Mouse (Mus musculus) kidney, postnatal 10 days (tissue): Measurements from ENCODE around the gene Gm8947.

ENCODE experiments used
- DNase-seq: peaks from one replicate; pipeline ENCODE4 v3.0.0; 2021; ENCODE audit warnings: mixed read lengths

The Gm8947 gene

GRCm38 (mm10) chr1:151228320-151228989 is 36.3 kb downstream of the Gm8947 start:
- no peak for DNase-seq

GRCm38 (mm10) chr1:151232346-151232745 is 40.2 kb downstream of the Gm8947 start:
- no peak for DNase-seq

- no peak for DNase-seq
These were observed 41.6 kb downstream of the Gm8947 start for GRCm38 (mm10) chr1:151233756-151234155.

DNA sequence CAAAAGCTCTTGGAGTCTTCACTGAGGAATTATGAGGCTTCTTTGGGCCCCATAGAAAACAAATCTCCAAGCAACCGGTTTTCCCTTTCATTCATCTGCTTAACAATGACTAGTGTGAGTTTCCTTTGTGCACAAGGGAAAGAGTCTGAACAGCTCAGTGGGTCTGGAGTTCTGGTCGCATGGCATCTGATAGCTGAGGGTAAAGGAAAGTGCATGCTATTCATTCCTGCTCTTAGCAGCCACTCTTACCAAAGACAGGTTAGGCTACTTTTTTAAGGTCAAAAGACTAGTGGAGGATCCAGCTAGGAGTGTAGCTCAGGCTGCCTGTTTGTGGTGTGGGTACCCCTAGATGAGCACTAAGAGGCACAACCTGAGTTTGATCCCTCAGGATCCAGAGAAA is 43.4 kb downstream of the Gm8947 start:
- no peak for DNase-seq

DNA sequence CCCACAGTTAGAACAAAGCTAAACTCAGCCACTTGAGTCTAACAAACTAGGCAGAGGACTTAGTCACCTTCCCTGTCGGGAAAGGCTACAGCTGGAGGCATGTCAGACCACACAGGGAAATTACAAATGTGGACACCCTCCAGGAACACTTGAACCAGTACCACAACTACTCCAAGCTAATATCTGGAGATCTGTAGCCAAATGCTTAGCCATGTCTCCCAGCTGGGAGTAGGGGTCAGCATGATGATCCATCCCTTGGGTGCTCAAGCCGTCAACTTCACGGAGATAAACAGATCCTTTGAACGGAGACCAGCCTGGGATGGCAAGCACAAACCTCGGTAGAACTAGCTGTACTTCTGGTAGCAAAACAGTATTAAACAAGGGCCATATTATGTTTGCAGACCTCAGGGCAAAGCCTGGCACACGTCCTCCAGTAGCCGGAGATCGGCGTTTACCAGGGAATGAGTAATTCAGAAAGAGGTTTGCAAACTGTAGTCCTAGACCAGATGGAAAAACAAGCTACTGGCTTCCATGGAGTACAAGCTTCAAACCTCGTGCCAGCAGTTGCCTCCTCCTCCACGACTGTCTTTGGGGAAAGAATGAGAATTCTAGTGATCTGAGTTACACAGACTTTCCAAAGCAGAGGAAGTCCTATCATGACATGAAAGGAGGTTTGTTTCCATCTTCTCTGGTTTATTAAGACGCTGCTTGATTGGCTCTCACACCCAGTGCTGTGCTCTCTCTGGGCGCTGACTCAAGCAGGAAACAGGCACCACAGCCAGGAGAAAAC is 44.2 kb downstream of the Gm8947 start:
- DNase-seq, result no peak

GRCm38 (mm10) chr1:151237780-151238179 is 45.6 kb downstream of the Gm8947 start:
- no peak for DNase-seq

GRCm38 (mm10) chr1:151243332-151243731 is 51.2 kb downstream of the Gm8947 start:
- no peak for DNase-seq
